Mouse (Mus musculus) limb, embryonic 14.5 days (tissue): ENCODE results near the gene Tmem253. TPM values are rescaled to one million over a fixed set of nuclear protein-coding genes. Genes with fewer than 3 reads are reported as not detected.
A peak's percentile ranks its signal among the peaks of the same experiment; 100 is the strongest.

Experiments used
- ATAC-seq: fragments of 200-750 bp; cut with Nextera tagmentation; 2 replicates; pipeline ENCODE4 v1.8.0; 2017; ENCODE audit warnings: low read depth, moderate number of reproducible peaks, moderate TSS enrichment; ENCODE audit not compliant: low FRiP score
- DNase-seq: peaks from one replicate; pipeline ENCODE4 v3.0.0-alpha.2; 2015; ENCODE audit warnings: low spot score
- H3K27ac ChIP-seq: fragments of 300-500 bp; sonication (generic); replicated peaks from 2 replicates; pipeline ENCODE4 v1.5.1; 2014; ENCODE audit warnings: low read depth, mild to moderate bottlenecking, low read length, moderate library complexity, mixed read lengths
- H3K27me3 ChIP-seq: fragments of 300-500 bp; sonication (generic); 2 replicates; pipeline ENCODE4 v1.6.1; 2014; ENCODE audit warnings: low read length, mixed read lengths; ENCODE audit not compliant: control insufficient read depth, insufficient read depth
- H3K36me3 ChIP-seq: fragments of 300-500 bp; sonication (generic); 2 replicates; pipeline ENCODE4 v1.6.1; 2014; ENCODE audit warnings: mild to moderate bottlenecking, low read length, moderate library complexity, mixed read lengths; ENCODE audit not compliant: control insufficient read depth, insufficient read depth
- H3K4me1 ChIP-seq: fragments of 300-500 bp; sonication (generic); 2 replicates; pipeline ENCODE4 v1.6.1; 2014; ENCODE audit warnings: antibody characterized with exemption, low read length, mixed read lengths; ENCODE audit not compliant: control insufficient read depth, insufficient read depth
- H3K4me2 ChIP-seq: fragments of 300-500 bp; sonication (generic); replicated peaks from 2 replicates; pipeline ENCODE4 v1.6.1; 2014; ENCODE audit warnings: low read depth, mild to moderate bottlenecking, low read length, moderate library complexity; ENCODE audit not compliant: severe bottlenecking
- H3K4me3 ChIP-seq: fragments of 300-500 bp; sonication (generic); replicated peaks from 2 replicates; pipeline ENCODE4 v1.5.1; 2014; ENCODE audit warnings: low read length
- H3K9ac ChIP-seq: fragments of 300-500 bp; sonication (generic); 2 replicates; pipeline ENCODE4 v1.6.1; 2014; ENCODE audit warnings: mild to moderate bottlenecking, low read depth, low read length, moderate library complexity; ENCODE audit not compliant: severe bottlenecking
- H3K9me3 ChIP-seq: fragments of 300-500 bp; sonication (generic); 2 replicates; pipeline ENCODE4 v1.6.1; 2016; ENCODE audit warnings: low read length; ENCODE audit not compliant: control insufficient read depth
- POLR2A ChIP-seq: fragments of 200-500 bp; IDR thresholded peaks from 2 replicates; pipeline ENCODE4 v1.8.0; 2012; ENCODE audit warnings: inconsistent platforms, mild to moderate bottlenecking, moderate library complexity, borderline replicate concordance; ENCODE audit not compliant: insufficient read depth, insufficient read length; ENCODE audit errors: extremely low read depth
- WGBS: fragments of 180-500 bp; shearing (Covaris S2); extraction: QIAGEN DNeasy Blood & Tissue Kit; methylation state at CpG from one replicate; pipeline ENCODE4 v1.1.7; 2014; 5-methylcytosine and 5-hydroxymethylcytosine counted together
- polyA plus RNA-seq, 2 experiments: library from polyadenylated mRNA; depleted of rRNA in 1 of 2; stranded (reverse) in 1 of 2; unstranded in 1 of 2; fragments of >200 nt; fragmentation: Nextera tagmentation in 1 of 2; extraction: Ambion mirVana in 1 of 2; gene quantifications; 2 replicates each; pipeline versions ENCODE4 v1.2.1 to v1.2.3; 2012 to 2014

The Tmem253 gene
- polyA plus RNA-seq, 2 experiments: 0.81 to 1.3 TPM

DNA sequence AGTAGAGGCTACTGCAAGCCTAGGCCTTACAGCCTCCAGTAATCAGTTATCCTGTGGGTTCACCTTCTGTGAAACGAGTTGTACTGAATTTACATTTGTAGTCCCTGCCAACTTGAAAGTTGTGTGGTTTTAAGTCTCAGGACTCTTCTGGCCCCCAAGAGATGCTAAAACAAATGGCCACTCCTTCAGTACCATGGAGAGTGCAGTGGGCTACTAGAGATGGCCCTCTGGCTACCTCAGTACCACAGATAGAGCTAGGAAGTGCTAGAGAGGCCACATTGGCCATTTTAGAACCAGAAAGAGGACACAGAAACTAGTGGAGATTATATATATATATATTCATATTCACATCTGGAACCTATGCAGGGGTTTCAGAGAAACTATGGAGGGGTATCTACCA lies 3.8 kb upstream of the Tmem253 start:
- ATAC-seq (no peak), DNase-seq (no peak)
- no peak overlapping the region for H3K27ac ChIP-seq
- peaks cover 32% of the 10 kb centered on the region for H3K4me1 ChIP-seq
- TF ChIP-seq POLR2A: no peak
- H3K4me3 ChIP-seq: no peak overlapping the region
- no peak overlapping the region for H3K4me2 ChIP-seq
- peaks cover 20% of the 10 kb centered on the region for H3K36me3 ChIP-seq
- H3K9me3 ChIP-seq: no peaks in the 10 kb centered on the region
- H3K27me3 ChIP-seq: no peaks in the 10 kb centered on the region
- WGBS: 68% methylated on average over 1 of the region's 1 CpGs
- H3K9ac ChIP-seq: no peak overlapping the region

DNA sequence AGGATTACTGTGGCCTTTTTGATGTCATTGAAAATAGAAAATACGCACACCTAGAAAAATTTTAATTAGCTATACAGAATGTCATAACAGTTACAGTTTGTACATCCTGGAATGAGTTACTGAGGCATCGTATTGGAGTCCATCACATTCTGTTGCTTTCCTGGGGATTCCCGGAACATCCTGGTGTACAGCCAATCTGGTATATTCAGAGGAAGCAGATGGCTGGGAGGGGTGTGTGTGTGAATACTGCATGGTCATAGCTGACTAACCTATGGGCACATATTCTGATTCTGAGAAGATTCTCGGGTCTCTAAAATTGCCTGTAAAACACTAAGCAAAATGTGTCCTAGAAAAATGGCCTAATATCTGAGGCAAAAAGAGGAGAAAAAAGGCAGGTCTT lies 3.4 kb upstream of the Tmem253 start:
- DNase-seq: no peak
- Histone ChIP-seq H3K27me3 (no peaks in the 10 kb centered on the region), H3K4me3 (no peak overlapping the region), H3K27ac (no peak overlapping the region), H3K36me3 (peaks cover 16% of the 10 kb centered on the region), H3K4me1 (peaks cover 32% of the 10 kb centered on the region), H3K9ac (no peak overlapping the region), H3K9me3 (no peaks in the 10 kb centered on the region), H3K4me2 (no peak overlapping the region)
- TF ChIP-seq POLR2A: no peak
- 83% methylated on average over 4 of the region's 4 CpGs for WGBS
- no peak for ATAC-seq

DNA sequence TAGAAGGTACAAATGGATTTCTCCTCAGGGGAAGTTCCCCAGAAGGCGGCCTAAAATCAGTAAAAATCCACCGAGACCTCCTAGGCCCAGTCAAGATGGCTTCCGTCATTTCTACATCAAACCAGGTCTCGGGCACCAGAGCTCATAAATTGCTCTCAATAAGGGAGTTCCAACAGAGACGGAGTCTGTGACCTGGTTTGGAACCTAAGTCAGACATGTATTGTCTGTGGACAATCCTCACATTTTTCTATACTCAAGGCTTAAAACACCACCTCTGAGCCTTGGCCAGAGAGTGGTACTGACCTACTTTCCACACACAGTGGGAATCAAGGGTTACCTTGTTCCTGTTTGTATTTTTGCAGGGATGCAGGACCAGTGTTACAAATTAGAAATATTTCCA lies 2.9 kb upstream of the Tmem253 start:
- Histone ChIP-seq H3K36me3 (peaks cover 12% of the 10 kb centered on the region), H3K4me2 (no peak overlapping the region), H3K27me3 (no peaks in the 10 kb centered on the region), H3K9me3 (no peaks in the 10 kb centered on the region), H3K4me3 (no peak overlapping the region), H3K9ac (no peak overlapping the region), H3K27ac (no peak overlapping the region), H3K4me1 (peaks cover 32% of the 10 kb centered on the region)
- ATAC-seq: no peak
- WGBS: 46% methylated on average over 5 of the region's 5 CpGs
- DNase-seq: no peak
- no peak for TF ChIP-seq POLR2A

DNA sequence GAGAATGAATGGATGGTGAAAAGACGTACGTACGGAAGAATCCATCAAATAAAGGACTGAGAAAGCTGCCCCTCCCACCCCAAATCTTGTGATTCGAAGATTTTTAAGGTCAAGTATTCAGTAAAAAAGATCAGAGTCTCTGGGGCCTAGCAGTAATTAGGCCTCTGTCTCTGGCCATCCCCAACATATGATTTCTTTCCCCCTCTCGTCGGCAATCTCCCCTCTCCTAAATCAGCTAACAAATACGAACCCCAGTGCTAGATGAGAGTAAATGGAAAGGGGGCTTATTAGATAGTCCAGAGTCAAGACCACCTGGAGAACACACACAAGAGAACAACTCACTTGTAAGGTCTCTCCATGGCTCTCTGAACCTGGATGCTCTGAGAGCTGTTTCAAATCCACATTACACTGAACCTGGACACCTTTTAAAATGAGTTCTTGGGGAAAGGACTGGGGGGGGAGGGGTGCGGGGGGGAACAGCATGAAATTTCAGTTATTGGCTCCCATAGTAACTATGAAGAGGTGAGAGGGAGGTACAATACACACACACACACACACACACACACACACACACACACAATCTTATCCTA lies 2.3 kb upstream of the Tmem253 start:
- Histone ChIP-seq H3K9ac (peak overlapping the region; percentile 80), H3K27ac (no peak overlapping the region), H3K4me2 (peak overlapping the region; percentile 71), H3K36me3 (peaks cover 10% of the 10 kb centered on the region), H3K4me1 (peaks cover 32% of the 10 kb centered on the region), H3K27me3 (no peaks in the 10 kb centered on the region), H3K4me3 (peak overlapping the region; percentile 62), H3K9me3 (no peaks in the 10 kb centered on the region)
- TF ChIP-seq POLR2A: no peak
- ATAC-seq (no peak), DNase-seq (no peak)
- 47% methylated on average over 8 of the region's 8 CpGs for WGBS

DNA sequence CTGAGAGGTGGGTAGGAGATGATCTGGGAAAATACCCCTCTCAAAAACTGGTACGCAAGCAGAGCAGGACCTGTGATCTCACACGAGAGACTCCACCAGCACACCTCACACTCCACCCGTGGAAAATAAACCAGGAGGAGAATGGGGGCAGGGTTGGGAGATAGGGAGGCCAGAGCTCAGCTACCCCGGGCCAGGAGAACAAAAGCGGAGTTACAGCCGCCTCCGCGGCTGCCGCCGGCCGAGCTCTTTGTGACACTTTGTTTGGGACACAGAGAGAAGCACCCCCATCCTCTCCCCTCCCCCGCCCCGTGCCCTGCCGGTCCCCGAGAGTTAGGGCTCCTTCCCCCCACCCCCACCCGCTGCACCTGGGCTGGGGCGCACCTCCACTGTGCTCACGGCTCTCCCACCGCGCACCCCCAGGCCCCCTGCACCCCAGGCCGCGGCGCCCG lies 1.7 kb upstream of the Tmem253 start:
- Histone ChIP-seq H3K9ac (peak overlapping the region; percentile 80), H3K27ac (peak overlapping the region; percentile 90), H3K27me3 (no peaks in the 10 kb centered on the region), H3K4me1 (peaks cover 35% of the 10 kb centered on the region), H3K4me2 (peak overlapping the region; percentile 71), H3K36me3 (peaks cover 4% of the 10 kb centered on the region; the same call in 1 of the 2 replicates), H3K9me3 (no peaks in the 10 kb centered on the region), H3K4me3 (peak overlapping the region; percentile 62)
- ATAC-seq (peak; percentile 35; the same call in 1 of the 2 replicates), DNase-seq (no peak)
- TF ChIP-seq POLR2A: no peak
- WGBS: 4% methylated on average over 13 of the region's 24 CpGs
